Mouse (Mus musculus) embryonic facial prominence, embryonic 14.5 days (tissue): Measurements from ENCODE around the gene Tnks1bp1. TPM values are rescaled to one million over a fixed set of nuclear protein-coding genes. Genes with fewer than 3 reads are reported as not detected.

Experiments used
- ATAC-seq: fragments of 200-750 bp; cut with Nextera tagmentation; 2 replicates; pipeline ENCODE4 v1.8.0; 2017; ENCODE audit warnings: low read depth, moderate number of reproducible peaks, moderate TSS enrichment
- DNase-seq: peaks from one replicate; pipeline ENCODE4 v3.0.0-alpha.2; 2015; ENCODE audit warnings: low spot score
- H3K27ac ChIP-seq: fragments of 300-500 bp; sonication (generic); replicated peaks from 2 replicates; pipeline ENCODE4 v1.5.1; 2014; ENCODE audit warnings: low read depth, mild to moderate bottlenecking, low read length, moderate library complexity
- H3K27me3 ChIP-seq: fragments of 300-500 bp; sonication (generic); replicated peaks from 2 replicates; pipeline ENCODE4 v1.6.1; 2014; ENCODE audit warnings: low read length; ENCODE audit not compliant: control insufficient read depth, insufficient read depth
- H3K36me3 ChIP-seq: fragments of 300-500 bp; sonication (generic); 2 replicates; pipeline ENCODE4 v1.6.1; 2014; ENCODE audit warnings: low read length, mixed read lengths; ENCODE audit not compliant: control insufficient read depth, insufficient read depth
- H3K4me1 ChIP-seq: fragments of 300-500 bp; sonication (generic); 2 replicates; pipeline ENCODE4 v1.6.1; 2014; ENCODE audit warnings: antibody characterized with exemption, low read length; ENCODE audit not compliant: control insufficient read depth, insufficient read depth
- H3K4me2 ChIP-seq: fragments of 300-500 bp; sonication (generic); 2 replicates; pipeline ENCODE4 v1.6.1; 2014; ENCODE audit warnings: low read depth, mild to moderate bottlenecking, low read length, moderate library complexity, mixed read lengths
- H3K4me3 ChIP-seq: fragments of 300-500 bp; sonication (generic); 2 replicates; pipeline ENCODE4 v1.5.1; 2014; ENCODE audit warnings: low read depth, mild to moderate bottlenecking, low read length
- H3K9ac ChIP-seq: fragments of 300-500 bp; sonication (generic); 2 replicates; pipeline ENCODE4 v1.6.1; 2014; ENCODE audit warnings: low read depth, mild to moderate bottlenecking, low read length, moderate library complexity, mixed read lengths
- H3K9me3 ChIP-seq: fragments of 300-500 bp; sonication (generic); 2 replicates; pipeline ENCODE4 v1.6.1; 2016; ENCODE audit warnings: low read length; ENCODE audit not compliant: control insufficient read depth
- WGBS: fragments of 180-500 bp; shearing (Covaris S2); extraction: QIAGEN DNeasy Blood & Tissue Kit; methylation state at CpG from one replicate; pipeline ENCODE4 v1.1.7; 2014; 5-methylcytosine and 5-hydroxymethylcytosine counted together
- polyA plus RNA-seq: library from polyadenylated mRNA; unstranded; fragments of >200 nt; fragmentation: Nextera tagmentation; extraction: Ambion mirVana; gene quantifications from 2 replicates; pipeline ENCODE4 v1.2.1, GENCODE M21; 2014

The Tnks1bp1 gene
- polyA plus RNA-seq, 1 experiment from 2014 or later: 14.7 TPM

- no peaks in the 10 kb centered on the region for H3K27me3 ChIP-seq
- DNase-seq: no peak
- no peak overlapping the region for H3K9ac ChIP-seq
- no peak overlapping the region for H3K27ac ChIP-seq
- H3K4me1 ChIP-seq: no peaks in the 10 kb centered on the region
- H3K4me2 ChIP-seq: no peak overlapping the region
- 63% methylated on average over 6 of the region's 6 CpGs for WGBS
- no peak for ATAC-seq
- H3K9me3 ChIP-seq: no peaks in the 10 kb centered on the region
- no peak overlapping the region for H3K4me3 ChIP-seq
- no peaks in the 10 kb centered on the region for H3K36me3 ChIP-seq
Measured at GRCm38 (mm10) chr2:85030989-85031388, 16.8 kb upstream of the Tnks1bp1 start.

- no peak for DNase-seq
- Histone ChIP-seq H3K27ac (no peak overlapping the region), H3K4me1 (peaks cover 1% of the 10 kb centered on the region), H3K4me3 (no peak overlapping the region), H3K36me3 (no peaks in the 10 kb centered on the region), H3K9me3 (no peaks in the 10 kb centered on the region), H3K4me2 (no peak overlapping the region), H3K9ac (no peak overlapping the region), H3K27me3 (no peaks in the 10 kb centered on the region)
- 85% methylated on average over 2 of the region's 2 CpGs for WGBS
- ATAC-seq: no peak
Measured at GRCm38 (mm10) chr2:85033121-85033520, 14.7 kb upstream of the Tnks1bp1 start.

GRCm38 (mm10) chr2:85034169-85034568 is 13.7 kb upstream of the Tnks1bp1 start:
- WGBS: 84% methylated on average over 7 of the region's 7 CpGs

GRCm38 (mm10) chr2:85036507-85037046 is 11.2 kb upstream of the Tnks1bp1 start:
- Histone ChIP-seq H3K4me1 (peaks cover 6% of the 10 kb centered on the region), H3K27ac (peak overlapping the region; percentile 85), H3K4me2 (peak overlapping the region; percentile 60), H3K9ac (peak overlapping the region; percentile 83), H3K36me3 (peaks cover 25% of the 10 kb centered on the region), H3K27me3 (no peaks in the 10 kb centered on the region), H3K9me3 (no peaks in the 10 kb centered on the region), H3K4me3 (peak overlapping the region; percentile 57)
- no peak for DNase-seq
- peak; percentile 31 for ATAC-seq
- 6% methylated on average over 11 of the region's 11 CpGs for WGBS

More at GRCm38 (mm10) chr2:85034169-85034568, 13.7 kb upstream of the Tnks1bp1 start:
- H3K4me3 ChIP-seq: no peak overlapping the region
- H3K36me3 ChIP-seq: peaks cover under 1% of the 10 kb centered on the region
- no peaks in the 10 kb centered on the region for H3K9me3 ChIP-seq
- ATAC-seq (no peak), DNase-seq (no peak)
- H3K4me2 ChIP-seq: no peak overlapping the region
- no peak overlapping the region for H3K27ac ChIP-seq
- H3K4me1 ChIP-seq: peaks cover 6% of the 10 kb centered on the region
- H3K9ac ChIP-seq: no peak overlapping the region
- H3K27me3 ChIP-seq: no peaks in the 10 kb centered on the region

DNA sequence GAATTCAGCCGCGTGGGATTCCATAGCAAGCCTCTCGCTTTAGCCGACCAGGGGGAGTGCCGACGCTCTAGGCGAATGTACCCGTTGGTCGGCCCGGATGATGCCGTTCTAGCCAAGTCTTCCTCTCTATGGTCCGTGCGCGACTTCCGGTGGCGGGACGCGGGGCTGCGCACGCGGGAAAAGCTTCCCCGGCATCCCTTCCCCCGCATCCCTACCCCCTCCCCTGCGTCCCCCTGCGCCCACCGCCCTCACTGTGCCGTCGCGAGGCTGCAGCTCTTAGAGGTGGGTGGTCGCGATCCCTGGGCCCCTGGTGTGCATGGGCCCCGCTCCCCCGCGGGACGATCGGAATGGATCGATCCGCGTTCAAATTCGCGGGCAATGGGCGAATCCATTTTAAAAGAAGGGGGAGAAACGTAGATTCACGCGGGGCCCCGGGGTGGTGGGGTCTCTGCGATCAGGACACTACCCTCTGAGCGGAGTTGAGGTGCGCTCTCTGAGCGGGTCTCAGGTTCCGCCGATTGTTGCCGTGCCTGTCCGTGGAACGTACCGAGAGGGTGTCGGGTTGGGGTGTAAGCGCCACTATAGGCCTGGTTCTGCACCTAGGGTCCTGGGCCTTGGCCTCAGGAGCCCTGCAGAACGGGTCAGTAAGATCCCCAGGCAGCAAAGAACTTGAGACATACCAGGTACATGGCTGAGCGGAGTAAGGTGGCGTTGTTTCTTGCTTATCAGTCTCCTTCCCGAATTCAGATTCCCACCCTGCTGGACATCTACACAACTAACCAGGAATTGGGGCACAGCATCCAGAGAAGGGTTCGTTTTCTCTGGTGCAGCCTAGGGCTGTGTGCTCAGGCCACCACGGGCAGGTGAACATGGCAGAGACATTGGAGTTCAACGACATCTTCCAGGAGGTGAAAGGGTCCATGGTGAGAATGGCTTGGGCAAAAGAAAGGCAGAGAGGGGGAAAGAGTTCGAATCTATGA is 10.5 kb upstream of the Tnks1bp1 start, which contains the start of the genes Ssrp1 and P2rx3:
Gene Ssrp1, plus strand, starts transcription at position 188 of the 980 bp plus-strand sequence.
Gene P2rx3, minus strand, starts transcription at position 416 of the 980 bp plus-strand sequence.
- Histone ChIP-seq H3K9ac (peak within 1 kb of the TSS; percentile 83), H3K27me3 (no peaks in the 10 kb centered on the region), H3K4me2 (peak within 1 kb of the TSS; percentile 60), H3K4me3 (peak within 1 kb of the TSS; percentile 57), H3K36me3 (peaks cover 33% of the 10 kb centered on the region), H3K27ac (peak within 1 kb of the TSS; percentile 85), H3K9me3 (no peaks in the 10 kb centered on the region), H3K4me1 (peaks cover 6% of the 10 kb centered on the region)
- DNase-seq: peak; percentile 97
- peak; percentile 98 for ATAC-seq
- under 1% methylated on average over 53 of the region's 66 CpGs for WGBS

DNA sequence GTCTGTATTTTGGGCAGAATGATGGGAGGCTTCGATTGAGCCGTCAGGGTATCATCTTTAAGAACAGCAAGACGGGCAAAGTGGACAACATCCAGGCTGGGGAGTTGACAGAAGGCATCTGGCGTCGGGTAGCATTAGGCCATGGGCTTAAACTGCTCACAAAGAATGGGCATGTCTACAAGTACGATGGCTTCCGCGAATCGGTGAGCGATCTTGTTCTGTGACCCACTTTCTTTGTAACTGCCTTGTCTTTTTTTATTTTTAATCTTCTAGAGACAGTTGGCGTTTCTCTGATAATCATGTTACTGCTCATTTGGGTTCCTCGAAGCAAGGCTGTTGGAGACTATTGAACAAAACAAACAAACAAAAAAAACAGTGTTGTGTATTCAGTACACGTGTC is 9.5 kb upstream of the Tnks1bp1 start:
- DNase-seq: no peak
- no peak overlapping the region for H3K27ac ChIP-seq
- peak overlapping the region; percentile 83 for H3K9ac ChIP-seq
- no peaks in the 10 kb centered on the region for H3K9me3 ChIP-seq
- 75% methylated on average over 13 of the region's 13 CpGs for WGBS
- no peaks in the 10 kb centered on the region for H3K27me3 ChIP-seq
- ATAC-seq: no peak
- peak overlapping the region; percentile 60 for H3K4me2 ChIP-seq
- peaks cover 43% of the 10 kb centered on the region for H3K36me3 ChIP-seq
- H3K4me3 ChIP-seq: peak overlapping the region; percentile 57
- H3K4me1 ChIP-seq: peaks cover 6% of the 10 kb centered on the region

GRCm38 (mm10) chr2:85043623-85044022 is 4.2 kb upstream of the Tnks1bp1 start:
- H3K4me1 ChIP-seq: peaks cover under 1% of the 10 kb centered on the region; the same call in 1 of the 2 replicates
- no peak for ATAC-seq
- WGBS: 82% methylated on average over 7 of the region's 7 CpGs

GRCm38 (mm10) chr2:85046222-85046621 is 1.6 kb upstream of the Tnks1bp1 start:
- H3K4me2 ChIP-seq: no peak overlapping the region
- no peak for ATAC-seq
- peaks cover 13% of the 10 kb centered on the region for H3K4me1 ChIP-seq
- H3K9me3 ChIP-seq: no peaks in the 10 kb centered on the region
- DNase-seq: no peak
- H3K36me3 ChIP-seq: peaks cover 59% of the 10 kb centered on the region
- H3K4me3 ChIP-seq: no peak overlapping the region
- H3K27ac ChIP-seq: no peak overlapping the region
- H3K9ac ChIP-seq: no peak overlapping the region
- no peaks in the 10 kb centered on the region for H3K27me3 ChIP-seq
- 81% methylated on average over 8 of the region's 8 CpGs for WGBS

More at GRCm38 (mm10) chr2:85043623-85044022, 4.2 kb upstream of the Tnks1bp1 start:
- Histone ChIP-seq H3K9me3 (no peaks in the 10 kb centered on the region), H3K9ac (no peak overlapping the region), H3K27me3 (no peaks in the 10 kb centered on the region), H3K4me2 (no peak overlapping the region), H3K4me3 (no peak overlapping the region), H3K36me3 (peaks cover 80% of the 10 kb centered on the region), H3K27ac (no peak overlapping the region)
- DNase-seq: no peak
